Mouse (Mus musculus) left cerebral cortex, postnatal 36 days (tissue): Measurements from ENCODE around the gene Olfr1037. TPM values are rescaled to one million over a fixed set of nuclear protein-coding genes. Genes with fewer than 3 reads are reported as not detected.
"Not testable (repeated sequence)": the region's sequence is repeated elsewhere in the genome, so short reads cannot be mapped to it uniquely, and the experiment has no call there.

Experiments used
- DNase-seq, 2 experiments: peaks; one replicate each; pipeline ENCODE4 v3.0.0; 2021 to 2022; ENCODE audit warnings: low spot score in 2 of 2, mixed read lengths in 1 of 2
- intact Hi-C: fragments of 180-260 bp; cut with DNase I; formaldehyde crosslinking; loops from one replicate; pipeline ENCODE4 v1.15.1; 2025
- total RNA-seq, 2 experiments: library from RNA; stranded (reverse); gene quantifications; 2 replicates each; pipeline ENCODE4 v1.2.3; 2021

The Olfr1037 gene
- total RNA-seq, result not detected

DNA sequence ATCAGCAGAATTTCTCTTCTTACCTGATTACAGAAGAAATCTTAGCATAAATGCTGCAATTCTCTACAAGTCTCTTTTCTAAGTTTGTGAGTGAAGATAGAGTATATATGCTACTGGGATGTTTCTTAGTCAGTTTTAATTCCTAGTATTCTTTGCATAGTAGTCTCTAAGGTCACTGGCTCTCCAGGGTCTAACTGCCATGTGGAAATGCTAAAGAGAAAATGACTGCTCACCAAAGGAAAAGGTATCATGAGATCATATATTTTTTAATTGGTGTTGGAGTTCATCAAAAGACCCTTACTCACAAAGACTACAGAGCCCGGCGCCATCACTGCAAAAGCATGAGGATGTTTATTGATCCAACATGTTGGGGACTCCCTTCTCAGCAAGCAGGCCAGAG lies at the start of gene Olfr1037:
TSS of gene Olfr1037 (minus strand) at position 101 of the 400 bp plus-strand sequence.
- no peak for DNase-seq
- intact Hi-C loops, result no loop called here

DNA sequence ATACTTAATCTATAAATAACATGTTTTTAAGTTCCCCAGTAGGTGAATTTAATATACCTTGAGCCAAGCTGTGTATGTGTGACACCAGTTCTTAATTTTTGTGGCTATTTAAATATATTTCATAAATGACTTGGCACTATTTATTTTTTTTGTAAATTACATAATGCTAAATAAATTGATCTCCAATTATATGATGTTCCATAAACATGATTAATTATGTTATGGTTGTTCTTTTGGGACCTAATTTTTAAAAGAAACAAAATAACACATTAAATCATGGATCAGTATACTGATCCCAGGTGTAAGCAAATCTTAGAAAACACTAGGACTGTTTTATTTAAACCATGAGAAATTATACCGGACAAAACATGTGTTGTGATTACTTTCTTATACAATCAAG lies 48.6 kb upstream of the Olfr1037 start, which contains the start of gene Olfr1039:
TSS of gene Olfr1039 (minus strand) at position 101 of the 400 bp plus-strand sequence.
- intact Hi-C loops, result no loop called here
- DNase-seq, result no peak

DNA sequence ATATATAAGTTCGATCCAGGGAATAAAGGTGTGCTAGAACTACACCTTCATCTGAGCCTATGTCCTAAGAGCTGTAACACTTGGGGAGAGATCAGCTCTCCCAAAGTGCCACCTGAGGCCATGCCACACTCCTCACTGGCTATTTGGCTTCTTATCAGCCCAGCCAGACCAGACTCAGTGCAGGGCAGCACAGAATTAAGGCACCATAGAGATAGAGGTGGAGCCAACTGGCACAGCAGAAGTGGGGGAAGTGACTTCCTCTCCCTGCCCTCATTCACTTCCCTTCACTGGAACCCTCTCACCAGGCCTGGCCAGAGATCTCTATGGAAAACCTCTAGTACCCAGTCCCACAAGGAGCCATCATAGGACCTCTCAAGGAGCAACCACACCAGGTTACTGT lies 6.7 kb downstream of the Olfr1037 start:
- DNase-seq, intact Hi-C loops: not testable (repeated sequence)

DNA sequence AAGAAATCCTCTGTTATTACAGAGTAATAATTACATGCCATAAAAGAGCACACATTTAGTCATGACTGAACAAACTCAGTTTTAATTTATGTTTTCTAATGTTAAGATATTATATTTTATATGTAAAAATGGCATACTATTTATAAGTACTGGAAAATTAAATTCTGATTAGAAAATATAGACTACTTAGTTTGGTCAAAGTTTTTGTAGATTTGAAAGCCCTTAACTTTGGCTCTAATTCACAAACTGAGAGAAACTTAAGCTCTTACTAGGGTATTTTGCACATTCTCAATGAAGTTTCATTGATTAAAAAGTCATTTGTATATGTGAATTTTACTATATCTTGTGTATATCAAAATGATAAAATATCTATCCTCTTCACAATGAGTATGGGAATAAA lies 13.5 kb downstream of the Olfr1037 start, which contains the start of gene Olfr1036:
TSS of gene Olfr1036 (plus strand) at position 301 of the 400 bp plus-strand sequence.
- intact Hi-C loops, result not testable (repeated sequence)

DNA sequence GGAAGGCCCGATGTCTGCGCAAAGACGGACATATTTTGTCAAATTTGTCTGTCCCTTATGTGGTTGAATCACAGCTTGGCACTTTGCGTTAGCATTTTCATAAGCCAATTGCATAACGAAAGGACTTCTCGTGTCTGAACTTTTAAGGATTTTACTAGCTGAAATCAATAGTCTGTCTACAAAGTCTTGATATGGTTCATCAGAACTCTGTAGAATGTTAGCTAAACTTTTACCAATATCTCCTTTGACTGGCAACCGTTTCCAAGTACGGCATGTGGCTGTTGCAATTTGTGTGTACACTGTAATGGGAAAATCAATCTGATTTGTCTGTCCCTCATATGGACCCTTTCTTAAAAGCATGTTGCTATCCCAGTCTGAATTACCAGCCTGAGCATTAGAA lies 17.0 kb downstream of the Olfr1037 start:
- intact Hi-C loops, result no loop called here
- no peak for DNase-seq

More for the DNA sequence above, 13.5 kb downstream of the Olfr1037 start, which contains the start of gene Olfr1036:
- not testable (repeated sequence) for DNase-seq

DNA sequence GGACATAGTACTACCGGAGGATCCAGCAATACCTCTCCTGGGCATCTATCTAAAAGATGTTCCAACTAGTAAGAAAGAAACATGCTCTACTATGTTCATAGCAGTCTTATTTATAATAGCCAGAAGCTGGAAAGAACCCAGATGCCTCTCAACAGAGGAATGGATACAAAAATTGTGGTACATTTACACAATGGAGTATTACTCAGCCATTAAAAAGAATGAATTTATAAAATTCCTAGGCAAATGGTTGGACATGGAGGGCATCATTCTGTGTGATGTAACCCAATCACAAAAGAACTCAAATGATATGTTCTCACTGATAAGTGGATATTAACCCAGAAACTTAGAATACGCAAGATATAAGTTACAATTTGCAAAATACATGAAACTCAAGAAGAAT lies 23.4 kb downstream of the Olfr1037 start:
- intact Hi-C loops, DNase-seq: not testable (repeated sequence)

DNA sequence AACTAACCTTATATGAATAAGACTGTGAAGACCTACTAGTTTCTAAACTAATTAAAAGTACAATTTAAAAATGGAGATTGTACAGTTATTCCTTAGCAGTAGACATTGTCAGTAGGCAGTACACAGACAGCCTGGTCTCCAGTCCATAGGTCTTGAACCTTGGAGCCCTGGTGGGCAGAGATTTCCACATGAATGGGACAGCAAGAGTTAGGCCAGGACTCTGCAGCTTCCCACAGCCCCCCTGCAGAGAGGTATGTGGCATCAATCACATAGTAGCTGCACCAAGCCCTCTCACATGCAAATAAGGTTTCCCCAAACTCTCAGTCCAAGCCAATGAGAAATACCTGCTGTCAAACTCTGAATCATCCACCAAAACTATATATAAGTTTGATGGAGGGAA lies 36.4 kb downstream of the Olfr1037 start:
- DNase-seq, intact Hi-C loops: not testable (repeated sequence)

DNA sequence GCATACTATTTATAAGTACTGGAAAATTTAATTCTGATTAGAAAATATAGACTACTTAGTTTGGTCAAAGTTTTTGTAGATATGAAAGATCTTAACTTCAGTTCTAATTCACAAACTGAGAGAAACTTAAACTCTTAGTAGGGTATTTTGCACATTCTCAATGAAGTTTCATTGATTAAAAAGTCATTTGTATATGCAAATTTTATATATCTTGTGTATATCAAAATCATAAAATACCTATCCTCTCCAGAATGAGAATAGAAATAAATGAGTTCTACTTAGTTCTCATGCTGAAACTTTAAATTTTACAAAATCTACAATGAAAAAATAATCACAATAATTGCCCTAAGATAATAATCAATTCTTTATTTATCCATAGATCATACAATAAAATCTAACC lies 41.6 kb downstream of the Olfr1037 start, which contains the start of gene Olfr1034:
TSS of gene Olfr1034 (plus strand) at position 301 of the 400 bp plus-strand sequence.
- no peak for DNase-seq
- intact Hi-C loops, result no loop called here

Other genes with a start within 250 kb of the Olfr1037 start
- gene Olfr1019, start 241.9 kb downstream of the Olfr1037 start, total RNA-seq, result not detected
- gene Olfr1020, start 240.4 kb downstream of the Olfr1037 start, total RNA-seq, result not detected
- gene Olfr1022, start 218.8 kb downstream of the Olfr1037 start, total RNA-seq, result not detected
- not detected for gene Olfr1023, start 201.7 kb downstream of the Olfr1037 start, total RNA-seq
- gene Olfr1024, start 182.3 kb downstream of the Olfr1037 start, total RNA-seq, result not detected
- not detected for gene Olfr1025-ps1, start 172.2 kb downstream of the Olfr1037 start, total RNA-seq
- not detected for gene Olfr1026, start 165.8 kb downstream of the Olfr1037 start, total RNA-seq
- not detected for gene Olfr1028, start 136.9 kb downstream of the Olfr1037 start, total RNA-seq
- not detected for gene Olfr1029, start 113.5 kb downstream of the Olfr1037 start, total RNA-seq
- gene Olfr1030, start 108.1 kb downstream of the Olfr1037 start, total RNA-seq, result not detected
- not detected for gene Olfr1031, start 97.1 kb downstream of the Olfr1037 start, total RNA-seq
- gene Olfr1032, start 81.8 kb downstream of the Olfr1037 start, total RNA-seq, result not detected
- not detected for gene Olfr1033, start 66.8 kb downstream of the Olfr1037 start, total RNA-seq
- not detected for gene Olfr1034, start 41.5 kb downstream of the Olfr1037 start, total RNA-seq
- not detected for gene Olfr1036, start 13.4 kb downstream of the Olfr1037 start, total RNA-seq
- gene Olfr1039, start 48.5 kb upstream of the Olfr1037 start, total RNA-seq, result not detected
- not detected for gene Olfr1040, start 59.3 kb upstream of the Olfr1037 start, total RNA-seq
- gene Olfr1042, start 74.5 kb upstream of the Olfr1037 start, total RNA-seq, result not detected
- gene Olfr1043, start 80.1 kb upstream of the Olfr1037 start, total RNA-seq, result not detected
- not detected for gene Olfr1044, start 90.4 kb upstream of the Olfr1037 start, total RNA-seq
- gene Olfr52, start 98.3 kb upstream of the Olfr1037 start, total RNA-seq, result not detected
- gene Olfr1045, start 115.6 kb upstream of the Olfr1037 start, total RNA-seq, result not detected
- gene Olfr1046, start 131.9 kb upstream of the Olfr1037 start, total RNA-seq, result not detected
- gene Olfr1047, start 144.0 kb upstream of the Olfr1037 start, total RNA-seq, result not detected
- not detected for gene Olfr1048, start 152.9 kb upstream of the Olfr1037 start, total RNA-seq
- not detected for gene Olfr1049, start 170.9 kb upstream of the Olfr1037 start, total RNA-seq
- not detected for gene Olfr1051, start 191.7 kb upstream of the Olfr1037 start, total RNA-seq
- gene Olfr1052, start 205.1 kb upstream of the Olfr1037 start, total RNA-seq, result not detected
- not detected for gene Olfr1053, start 227.9 kb upstream of the Olfr1037 start, total RNA-seq
- gene Olfr1054, start 248.0 kb upstream of the Olfr1037 start, total RNA-seq, result not detected